Mouse (Mus musculus): ENCODE measurements at regions not wholly inside any gene's neighbourhood (a gene's known extent, or its start where the extent isn't known, plus 50 kb on each side); places are given as distances from the start of the nearest gene placed in this dataset.

GRCm38 (mm10) chr3:61064720-61065119 is 62.1 kb downstream of the P2ry1 start:
- no peak for TF ChIP-seq CTCF (IDR thresholded peaks at IDR 0.05; ENCODE audit: extremely low read depth, insufficient read depth, insufficient read length, insufficient replicate concordance)
- no peak for TF ChIP-seq POLR2A (IDR thresholded peaks at IDR 0.05; ENCODE audit: low read depth, low read length)
